Mouse (Mus musculus) neural tube, embryonic 14.5 days (tissue): Measurements from ENCODE around the gene Elane. TPM values are rescaled to one million over a fixed set of nuclear protein-coding genes. Genes with fewer than 3 reads are reported as not detected.
A peak's percentile ranks its signal among the peaks of the same experiment; 100 is the strongest.

Experiments used
- ATAC-seq: fragments of 200-750 bp; cut with Nextera tagmentation; 2 replicates; pipeline ENCODE4 v1.8.0; 2017; ENCODE audit warnings: low read depth, mild to moderate bottlenecking, moderate TSS enrichment, moderate library complexity
- H3K27ac ChIP-seq: fragments of 300-500 bp; sonication (generic); 2 replicates; pipeline ENCODE4 v1.5.1; 2014; ENCODE audit warnings: low read depth, mild to moderate bottlenecking, control low read depth, low read length, moderate library complexity, mixed read lengths
- H3K27me3 ChIP-seq: fragments of 300-500 bp; sonication (generic); 2 replicates; pipeline ENCODE4 v1.6.1; 2014; ENCODE audit warnings: low read length; ENCODE audit not compliant: control insufficient read depth, insufficient read depth
- H3K36me3 ChIP-seq: fragments of 300-500 bp; sonication (generic); 2 replicates; pipeline ENCODE4 v1.6.1; 2014; ENCODE audit warnings: low read length, mixed read lengths; ENCODE audit not compliant: control insufficient read depth, insufficient read depth
- H3K4me1 ChIP-seq: fragments of 300-500 bp; sonication (generic); 2 replicates; pipeline ENCODE4 v1.6.1; 2014; ENCODE audit warnings: low read length; ENCODE audit not compliant: control insufficient read depth, insufficient read depth
- H3K4me2 ChIP-seq: fragments of 300-500 bp; sonication (generic); 2 replicates; pipeline ENCODE4 v1.6.1; 2014; ENCODE audit warnings: mild to moderate bottlenecking, low read depth, low read length, control low read depth
- H3K4me3 ChIP-seq: fragments of 300-500 bp; sonication (generic); 2 replicates; pipeline ENCODE4 v1.5.1; 2014; ENCODE audit warnings: low read depth, low read length, control low read depth, mixed read lengths
- H3K9ac ChIP-seq: fragments of 300-500 bp; sonication (generic); replicated peaks from 2 replicates; pipeline ENCODE4 v1.6.1; 2014; ENCODE audit warnings: low read depth, mild to moderate bottlenecking, control low read depth, low read length, mixed read lengths
- H3K9me3 ChIP-seq: fragments of 300-500 bp; sonication (generic); 2 replicates; pipeline ENCODE4 v1.6.1; 2016; ENCODE audit warnings: low read length; ENCODE audit not compliant: control insufficient read depth
- WGBS: fragments of 180-500 bp; shearing (Covaris S2); extraction: QIAGEN DNeasy Blood & Tissue Kit; methylation state at CpG from one replicate; pipeline ENCODE4 v1.1.7; 2014; 5-methylcytosine and 5-hydroxymethylcytosine counted together
- polyA plus RNA-seq: library from polyadenylated mRNA; unstranded; fragments of >200 nt; fragmentation: Nextera tagmentation; extraction: Ambion mirVana; gene quantifications from 2 replicates; pipeline ENCODE4 v1.2.1, GENCODE M21; 2014

The Elane gene
- polyA plus RNA-seq, 1 experiment from 2014 or later = not detected

DNA sequence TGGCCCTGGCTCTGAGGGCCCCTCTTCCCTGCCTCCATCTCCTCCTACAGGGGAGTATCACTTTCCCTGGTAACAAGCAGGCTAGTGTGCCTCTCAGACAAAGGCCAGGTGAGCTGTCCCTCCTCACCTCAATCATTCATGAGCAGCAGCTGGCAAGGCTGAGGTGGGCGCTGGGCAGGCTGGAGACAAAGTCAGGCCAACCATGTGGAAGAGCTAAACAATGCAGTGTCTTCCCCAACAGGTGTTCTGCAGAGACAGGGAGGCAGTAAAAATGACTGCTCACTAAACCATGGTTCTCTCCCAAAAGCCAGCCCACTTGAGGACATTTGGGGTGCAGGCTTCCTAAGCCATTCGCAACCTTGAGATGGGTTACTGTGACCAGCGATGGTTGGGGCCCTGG lies 34.4 kb upstream of the Elane start:
- Histone ChIP-seq H3K4me2 (peak overlapping the region; percentile 95; the same call in 1 of the 2 replicates), H3K4me3 (no peak overlapping the region), H3K9ac (no peak overlapping the region), H3K27me3 (no peaks in the 10 kb centered on the region), H3K4me1 (peaks cover 33% of the 10 kb centered on the region), H3K9me3 (no peaks in the 10 kb centered on the region), H3K27ac (peak overlapping the region; percentile 99), H3K36me3 (peaks cover 1% of the 10 kb centered on the region; the same call in 1 of the 2 replicates)
- 68% methylated on average over 3 of the region's 3 CpGs for WGBS
- no peak for ATAC-seq

DNA sequence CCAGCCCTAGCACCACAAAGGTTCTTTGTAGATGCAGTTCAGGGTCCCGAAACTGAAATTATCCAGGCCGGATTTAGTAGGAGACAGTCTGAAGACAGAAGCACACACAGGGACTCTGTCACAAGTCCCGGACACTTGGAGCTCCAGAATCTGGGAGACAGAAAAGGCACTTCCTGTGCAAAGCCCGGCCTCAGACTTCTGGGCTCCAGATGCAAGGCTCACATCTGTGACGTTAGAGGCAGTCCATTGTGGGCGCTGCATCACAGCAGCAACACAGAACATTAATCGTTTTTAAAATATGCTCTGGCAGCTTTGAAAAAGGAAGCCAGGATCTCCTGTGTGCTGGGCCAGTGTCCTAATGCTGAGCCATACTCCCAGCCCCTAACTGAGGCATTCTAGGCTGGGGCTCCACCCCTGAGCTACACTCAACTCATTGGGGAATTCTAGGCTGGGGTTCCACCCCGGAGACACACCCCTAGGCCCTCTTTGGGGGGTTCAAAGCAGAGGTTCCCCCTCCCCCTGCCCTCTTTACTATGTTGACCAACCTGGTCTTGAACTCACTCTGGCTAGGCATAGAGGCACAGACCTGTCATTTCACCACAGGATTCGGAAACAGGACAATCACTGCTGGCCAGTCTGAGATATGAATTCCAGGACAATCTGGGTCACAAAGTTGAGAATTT lies 33.8 kb upstream of the Elane start:
- peaks cover 39% of the 10 kb centered on the region for H3K4me1 ChIP-seq
- no peak for ATAC-seq
- H3K9ac ChIP-seq = peak overlapping the region; percentile 64
- peaks cover 3% of the 10 kb centered on the region; the same call in 1 of the 2 replicates for H3K36me3 ChIP-seq
- H3K4me3 ChIP-seq = no peak overlapping the region
- H3K9me3 ChIP-seq = no peaks in the 10 kb centered on the region
- WGBS = 54% methylated on average over 9 of the region's 9 CpGs
- peak overlapping the region; percentile 95 for H3K4me2 ChIP-seq
- H3K27me3 ChIP-seq = no peaks in the 10 kb centered on the region
- H3K27ac ChIP-seq = peak overlapping the region; percentile 99

DNA sequence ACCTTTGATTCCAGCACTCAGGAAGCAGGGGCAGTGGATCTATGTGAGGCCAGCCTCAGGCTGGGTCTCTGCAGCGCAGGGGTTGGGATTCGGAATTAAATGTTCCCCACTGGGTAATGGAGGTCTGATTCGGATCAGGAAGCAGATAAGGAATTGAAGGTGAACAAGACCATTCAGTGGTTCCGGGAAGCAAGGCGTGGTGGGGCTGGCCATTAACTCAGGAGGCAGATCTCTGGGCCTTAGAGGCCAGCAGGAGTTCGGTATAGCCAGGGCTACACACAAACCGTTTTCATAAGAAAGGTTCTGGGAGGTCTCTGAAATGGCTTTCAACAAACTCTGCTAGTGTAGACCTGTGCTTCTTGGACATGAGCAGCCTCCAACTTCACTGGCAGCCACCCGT lies 33.2 kb upstream of the Elane start:
- WGBS = 22% methylated on average over 8 of the region's 8 CpGs
- peaks cover 45% of the 10 kb centered on the region for H3K4me1 ChIP-seq
- H3K36me3 ChIP-seq = peaks cover 4% of the 10 kb centered on the region; the same call in 1 of the 2 replicates
- H3K4me2 ChIP-seq = peak overlapping the region; percentile 95
- ATAC-seq = no peak
- peak overlapping the region; percentile 97 for H3K4me3 ChIP-seq
- peak overlapping the region; percentile 64 for H3K9ac ChIP-seq
- H3K9me3 ChIP-seq = no peaks in the 10 kb centered on the region
- H3K27me3 ChIP-seq = no peaks in the 10 kb centered on the region
- H3K27ac ChIP-seq = peak overlapping the region; percentile 99

DNA sequence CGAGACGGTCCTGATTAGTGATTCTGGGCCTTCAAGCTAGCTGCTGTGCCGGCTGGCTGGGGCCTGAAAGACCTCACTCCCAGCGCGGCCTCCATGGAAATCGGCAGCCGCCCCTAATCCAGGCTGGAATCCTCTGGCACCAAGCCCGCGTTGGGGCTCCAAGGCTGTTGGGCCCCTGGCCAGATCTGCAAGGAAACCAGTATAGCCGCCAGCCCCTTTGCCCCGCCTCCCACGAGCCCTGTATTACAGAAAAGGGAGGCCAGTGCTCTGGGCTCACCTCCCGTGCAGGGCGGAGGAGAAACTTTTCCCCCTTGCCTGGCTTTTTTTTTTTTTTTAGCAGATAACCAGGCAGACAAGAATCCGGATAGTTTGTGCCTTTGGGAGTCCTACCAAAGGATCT lies 32.7 kb upstream of the Elane start:
- WGBS = 0% methylated on average over 15 of the region's 15 CpGs
- Histone ChIP-seq H3K4me1 (peaks cover 51% of the 10 kb centered on the region), H3K36me3 (peaks cover 9% of the 10 kb centered on the region), H3K4me3 (peak overlapping the region; percentile 97), H3K27me3 (no peaks in the 10 kb centered on the region), H3K9ac (peak overlapping the region; percentile 64), H3K27ac (peak overlapping the region; percentile 99), H3K9me3 (no peaks in the 10 kb centered on the region), H3K4me2 (peak overlapping the region; percentile 95)
- ATAC-seq = peak; percentile 26

DNA sequence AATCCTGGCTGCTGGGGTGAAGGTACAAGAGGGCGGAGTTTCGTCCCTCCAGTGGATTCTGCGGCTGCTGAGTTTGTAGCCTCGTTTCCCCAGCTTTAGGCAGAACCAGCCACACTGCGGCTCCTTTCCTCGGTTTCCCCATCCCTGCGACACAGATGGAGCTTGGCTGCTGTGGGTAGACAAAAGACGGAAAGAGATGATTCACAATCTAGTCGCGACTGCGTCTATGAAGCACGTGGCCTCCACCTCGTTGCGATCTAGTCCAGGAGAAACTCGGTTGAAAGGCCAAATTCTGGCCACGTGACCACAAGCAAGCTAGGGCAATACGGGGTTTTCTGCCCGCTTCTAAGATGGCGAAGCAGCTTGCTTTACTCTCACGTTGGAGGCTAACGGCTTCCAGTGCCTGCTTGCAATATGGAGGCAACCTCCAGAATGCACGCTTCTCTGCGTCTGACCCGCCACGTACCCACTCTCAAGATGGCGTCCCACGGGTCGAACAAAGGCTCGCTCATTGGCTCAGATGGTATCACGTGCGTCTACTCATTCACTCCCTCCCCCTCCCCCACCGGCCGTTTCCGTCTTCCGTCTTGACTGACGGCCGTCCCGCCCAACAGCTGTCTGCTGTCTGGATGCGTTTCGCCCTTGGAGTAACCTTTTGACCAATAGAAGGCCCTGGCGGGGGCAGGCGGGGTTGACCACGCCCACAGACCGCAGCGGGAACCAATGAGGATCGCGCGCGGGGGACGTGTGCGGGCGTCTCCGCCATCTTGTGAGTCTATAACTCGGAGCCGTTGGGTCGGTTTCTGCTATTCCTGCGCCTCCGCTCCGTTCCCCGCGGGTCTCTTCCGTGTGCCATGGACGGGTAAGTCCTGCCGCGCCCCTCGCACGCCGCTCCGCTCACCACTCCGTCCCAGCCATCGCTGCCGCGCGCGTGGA lies 31.9 kb upstream of the Elane start, which contains the start of gene Ptbp1:
TSS of gene Ptbp1 (plus strand) at position 568 of the 936 bp plus-strand sequence.
- Histone ChIP-seq H3K36me3 (peaks cover 15% of the 10 kb centered on the region), H3K4me2 (peak within 1 kb of the TSS; percentile 99), H3K4me3 (peak within 1 kb of the TSS; percentile 97), H3K9ac (peak within 1 kb of the TSS; percentile 96), H3K27me3 (no peaks in the 10 kb centered on the region), H3K4me1 (peaks cover 56% of the 10 kb centered on the region), H3K27ac (peak within 1 kb of the TSS; percentile 99), H3K9me3 (no peaks in the 10 kb centered on the region)
- ATAC-seq = peak; percentile 93
- WGBS = under 1% methylated on average over 75 of the region's 75 CpGs

DNA sequence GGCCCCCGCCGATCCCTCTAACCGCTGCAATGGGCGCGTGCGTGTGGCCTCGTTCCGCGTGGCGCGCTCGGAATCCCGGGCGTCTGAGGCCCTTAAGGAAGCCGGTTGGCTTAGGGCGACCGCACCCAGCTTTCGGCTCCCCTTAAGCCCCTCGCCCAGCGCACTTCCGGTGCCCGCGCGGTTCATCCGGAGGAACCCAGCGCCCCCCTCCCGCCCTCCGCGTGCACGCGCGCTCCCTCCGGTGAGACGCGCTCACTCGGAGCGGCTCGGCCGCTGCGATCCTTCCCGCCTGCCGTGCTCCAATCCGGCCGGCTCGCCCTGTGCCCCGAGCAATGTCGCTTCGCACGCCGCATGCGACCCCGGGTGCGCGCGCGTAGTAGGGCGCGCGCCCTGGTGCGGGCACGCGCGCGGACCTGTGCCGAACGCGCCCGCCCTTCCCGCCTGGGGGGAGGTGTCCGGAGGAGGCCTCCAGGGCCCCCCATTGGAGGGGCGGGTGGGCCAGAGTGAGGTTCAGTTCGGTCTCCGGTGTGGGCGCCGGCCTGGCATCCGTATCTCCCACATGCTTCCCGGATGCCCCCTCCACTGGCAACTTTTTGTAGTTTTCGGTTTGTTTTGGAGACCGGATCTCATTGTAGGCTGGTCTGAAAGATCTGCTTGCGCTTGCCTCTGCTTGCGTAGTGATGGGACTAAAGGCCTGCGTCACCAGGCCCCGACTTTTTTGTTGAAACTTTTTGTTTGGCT lies 31.1 kb upstream of the Elane start:
- H3K4me1 ChIP-seq = peaks cover 58% of the 10 kb centered on the region
- H3K4me2 ChIP-seq = peak overlapping the region; percentile 99
- ATAC-seq = peak; percentile 36
- no peaks in the 10 kb centered on the region for H3K27me3 ChIP-seq
- H3K36me3 ChIP-seq = peaks cover 24% of the 10 kb centered on the region
- H3K9ac ChIP-seq = peak overlapping the region; percentile 96
- peak overlapping the region; percentile 99 for H3K27ac ChIP-seq
- WGBS = under 1% methylated on average over 77 of the region's 83 CpGs
- peak overlapping the region; percentile 97 for H3K4me3 ChIP-seq
- no peaks in the 10 kb centered on the region for H3K9me3 ChIP-seq

DNA sequence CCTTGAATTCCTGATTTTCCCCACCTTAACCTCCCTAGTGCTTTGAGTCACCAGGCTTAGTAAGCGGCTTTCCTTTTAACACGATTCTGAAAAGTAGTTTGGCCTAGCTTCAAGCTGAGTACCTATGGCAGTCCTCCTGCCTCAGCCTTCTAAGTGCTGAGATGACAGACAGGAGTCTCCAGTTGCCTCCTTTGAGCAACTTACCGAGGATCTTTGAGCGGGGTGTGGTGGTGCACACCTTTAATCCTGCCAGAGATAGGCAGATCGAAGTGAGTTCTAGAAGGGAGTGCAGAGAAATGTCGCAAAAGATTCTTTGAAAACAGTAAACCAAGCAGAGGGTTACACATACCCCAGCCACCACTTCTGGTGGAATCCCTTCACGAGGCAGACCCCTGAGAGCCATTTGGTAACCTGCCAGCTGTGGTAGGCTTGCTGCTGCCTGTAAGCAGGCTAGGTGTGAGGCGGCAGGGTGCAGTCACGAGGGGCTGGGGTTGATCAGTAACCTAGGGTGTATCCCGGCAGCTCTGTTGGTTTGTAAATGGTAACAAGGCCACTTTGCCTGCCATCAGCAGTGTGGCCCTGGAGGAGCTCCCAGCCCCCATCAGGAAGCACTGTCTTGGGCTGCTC lies 30.4 kb upstream of the Elane start:
- Histone ChIP-seq H3K4me3 (peak overlapping the region; percentile 97), H3K4me2 (peak overlapping the region; percentile 99), H3K27me3 (no peaks in the 10 kb centered on the region; the same call in 1 of the 2 replicates), H3K36me3 (peaks cover 31% of the 10 kb centered on the region), H3K9me3 (no peaks in the 10 kb centered on the region), H3K9ac (peak overlapping the region; percentile 96), H3K4me1 (peaks cover 58% of the 10 kb centered on the region), H3K27ac (peak overlapping the region; percentile 99)
- ATAC-seq = no peak
- WGBS = 3% methylated on average over 10 of the region's 10 CpGs

DNA sequence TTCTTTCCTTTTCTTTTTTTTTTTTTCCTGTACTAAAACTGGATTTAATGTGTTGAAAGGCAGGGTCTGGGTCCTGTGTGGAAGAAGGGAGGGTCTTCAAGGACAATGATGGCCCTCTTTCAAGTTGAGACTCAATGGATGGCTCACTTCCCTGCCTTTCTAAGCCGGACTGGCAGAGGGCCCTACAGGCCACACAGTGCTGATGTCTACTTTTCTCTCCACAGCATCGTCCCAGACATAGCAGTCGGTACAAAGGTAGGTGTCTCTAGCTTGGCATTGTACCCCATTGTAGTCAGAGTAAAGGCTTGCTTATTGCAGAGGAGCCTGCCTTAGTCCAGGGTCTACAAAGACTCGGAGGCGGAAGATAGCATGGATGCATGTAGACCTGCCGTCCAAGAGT lies 29.8 kb upstream of the Elane start:
- H3K4me3 ChIP-seq = peak overlapping the region; percentile 97
- peaks cover 37% of the 10 kb centered on the region for H3K36me3 ChIP-seq
- H3K4me2 ChIP-seq = peak overlapping the region; percentile 99
- no peaks in the 10 kb centered on the region; the same call in 1 of the 2 replicates for H3K27me3 ChIP-seq
- peak overlapping the region; percentile 99; the same call in 1 of the 2 replicates for H3K27ac ChIP-seq
- peaks cover 58% of the 10 kb centered on the region for H3K4me1 ChIP-seq
- peak overlapping the region; percentile 96 for H3K9ac ChIP-seq
- no peaks in the 10 kb centered on the region for H3K9me3 ChIP-seq
- no peak for ATAC-seq
- 50% methylated on average over 6 of the region's 6 CpGs for WGBS
